Mouse (Mus musculus) lung, adult 2 months (tissue): ENCODE results near the gene Galnt15.

Source experiments
- CTCF ChIP-seq: fragments of 200-500 bp; IDR thresholded peaks from 2 replicates; pipeline ENCODE4 v1.5.1; 2011; ENCODE audit warnings: mild to moderate bottlenecking, low read length, control low read depth; ENCODE audit not compliant: insufficient read depth
- POLR2A ChIP-seq: fragments of 200-500 bp; IDR thresholded peaks from 2 replicates; pipeline ENCODE4 v1.6.1; 2011; ENCODE audit warnings: low read depth, mild to moderate bottlenecking, control low read depth, low read length, borderline replicate concordance; ENCODE audit errors: extremely low read depth

DNA sequence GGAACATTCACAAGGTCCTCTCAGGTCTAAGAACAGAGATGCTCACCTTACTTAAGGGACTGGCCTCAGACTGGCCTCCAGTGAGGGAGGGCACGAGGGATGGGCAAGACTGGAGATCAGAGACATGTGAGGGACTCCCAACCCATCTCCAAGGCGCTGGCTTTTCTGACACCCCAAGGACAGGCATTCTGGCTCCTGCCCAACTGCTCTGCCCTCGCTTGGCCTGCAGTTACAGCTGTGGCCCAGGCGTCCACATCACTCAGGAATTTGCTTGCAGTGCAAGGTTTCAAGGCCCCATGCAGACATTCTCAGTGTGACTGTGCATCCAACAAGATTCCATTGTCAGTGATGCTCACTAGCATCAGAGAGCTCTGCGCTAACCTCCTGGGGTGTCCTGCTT, 7.7 kb downstream of the Galnt15 start:
- TF ChIP-seq POLR2A (no peak), CTCF (no peak)
